In genomic region chrX:12134541-12134940, GRCm38 (mm10) we compare ENCODE assay signal across 8 mouse cellular contexts. TPM values are rescaled to one million over a fixed set of nuclear protein-coding genes. Genes with fewer than 3 reads are reported as not detected.
DNase-seq lines count a peak whose midpoint lies in the region; ATAC-seq lines count a peak whose summit lies in the region.

No protein-coding gene starts in this region.

- H3K4me2 ChIP-seq in hindbrain, embryonic 15.5 days = peak overlapping the region; percentile 63
- H3K4me2 ChIP-seq in liver, embryonic 13.5 days = peak overlapping the region; percentile 65

- H3K9me3 ChIP-seq in hindbrain, embryonic 15.5 days = no peaks in the 10 kb centered on the region
- H3K9me3 ChIP-seq in liver, embryonic 13.5 days (replicated peaks) = no peaks in the 10 kb centered on the region

- H3K27me3 ChIP-seq in hindbrain, embryonic 15.5 days = peaks cover 45% of the 10 kb centered on the region
- H3K27me3 ChIP-seq in liver, embryonic 13.5 days = peaks cover 100% of the 10 kb centered on the region

- no peak overlapping the region for H3K9ac ChIP-seq in hindbrain, embryonic 15.5 days
- H3K9ac ChIP-seq in liver, embryonic 13.5 days = no peak overlapping the region

- DNase-seq in kidney, adult 11 months = peak; percentile 46
- DNase-seq in kidney, adult 9 months = no peak
- DNase-seq in brain, adult 2 months (ENCODE audit: low read depth, low spot score) = peak; percentile 72
- peak; percentile 75 for DNase-seq in gastrocnemius, adult 18-20 months (ENCODE audit: low spot score)
- DNase-seq in liver, embryonic 13.5 days = no peak
- peak; percentile 72 to 74 for DNase-seq in thymus, postnatal 10 days (ENCODE audit: low spot score in 2 of 2)

- WGBS in hindbrain, embryonic 15.5 days = 8% methylated on average over 19 of the region's 19 CpGs
- WGBS in liver, embryonic 13.5 days (ENCODE audit: insufficient replicate concordance) = 5% methylated on average over 18 of the region's 19 CpGs

- peak overlapping the region; percentile 37; the same call in 1 of the 2 replicates for H3K4me3 ChIP-seq in hindbrain, embryonic 15.5 days
- peak overlapping the region; percentile 40; the same call in 1 of the 2 replicates for H3K4me3 ChIP-seq in liver, embryonic 13.5 days (replicated peaks)

- ATAC-seq in hindbrain, embryonic 15.5 days (ENCODE audit: low FRiP score, low read depth) = no peak; the same call in 1 of the 2 replicates
- 0 out of 2 replicates have a peak, but pooled peaks have one; percentile 29 for ATAC-seq in liver, embryonic 13.5 days (ENCODE audit: low read depth)
- ATAC-seq in monocyte, adult 5-6 weeks (replicated peaks; ENCODE audit: insufficient number of reproducible peaks, low FRiP score, low TSS enrichment, poor library complexity, severe bottlenecking) = peak; percentile 33

- no peak overlapping the region; the same call in 1 of the 2 replicates for H3K27ac ChIP-seq in hindbrain, embryonic 15.5 days (replicated peaks)
- H3K27ac ChIP-seq in liver, embryonic 13.5 days = no peak overlapping the region

- H3K36me3 ChIP-seq in hindbrain, embryonic 15.5 days = no peaks in the 10 kb centered on the region
- no peaks in the 10 kb centered on the region for H3K36me3 ChIP-seq in liver, embryonic 13.5 days

- peaks cover 43% of the 10 kb centered on the region for H3K4me1 ChIP-seq in hindbrain, embryonic 15.5 days (replicated peaks)
- H3K4me1 ChIP-seq in liver, embryonic 13.5 days (replicated peaks) = peaks cover 16% of the 10 kb centered on the region

RNA-seq across cellular contexts. Expression of gene Bcor, which starts 25.6 kb away (rescaled TPM):
- total RNA-seq in gastrocnemius, adult 18-20 months (2021) = 10 to 100 TPM; 13.4 to 18.4 TPM
- 13.0 and 15.8 TPM in 2 replicates for polyA plus RNA-seq in hindbrain, embryonic 15.5 days (2015; fragmentation: Nextera tagmentation; extraction: Ambion mirVana)
- polyA plus RNA-seq in liver, embryonic 13.5 days (2015; fragmentation: Nextera tagmentation; extraction: Ambion mirVana) = 3.8 and 4.2 TPM in 2 replicates
- 26.0 to 43.7 TPM (median 27.1 TPM) in 3 replicates for total RNA-seq in monocyte, adult 5-6 weeks (2017)

Comparison
In these comparisons a context has a peak if more than half of its experiments do, and no peak if none do; other contexts are left out.
1. DNase-seq: peak in kidney, adult 11 months (single experiment), brain, adult 2 months (single experiment), gastrocnemius, adult 18-20 months (single experiment) and thymus, postnatal 10 days (2 of 2); none in kidney, adult 9 months (single experiment) and liver, embryonic 13.5 days (single experiment).